Mouse (Mus musculus) neural tube, embryonic 12.5 days (tissue): ENCODE measurements around the gene Tap2. TPM values are rescaled to one million over a fixed set of nuclear protein-coding genes. Genes with fewer than 3 reads are reported as not detected.

Experiments
- ATAC-seq: fragments of 200-750 bp; cut with Nextera tagmentation; 2 replicates; pipeline ENCODE4 v1.8.0; 2017; ENCODE audit warnings: low read depth, mild to moderate bottlenecking, moderate TSS enrichment, moderate library complexity; ENCODE audit not compliant: low FRiP score
- H3K27ac ChIP-seq: fragments of 300-500 bp; sonication (generic); 2 replicates; pipeline ENCODE4 v1.5.1; 2016
- H3K27me3 ChIP-seq: fragments of 300-500 bp; sonication (generic); replicated peaks from 2 replicates; pipeline ENCODE4 v1.6.1; 2016; ENCODE audit warnings: mild to moderate bottlenecking
- H3K36me3 ChIP-seq: fragments of 300-500 bp; sonication (generic); 2 replicates; pipeline ENCODE4 v1.6.1; 2016; ENCODE audit warnings: mild to moderate bottlenecking
- H3K4me1 ChIP-seq: fragments of 300-500 bp; sonication (generic); 2 replicates; pipeline ENCODE4 v1.6.1; 2016
- H3K4me2 ChIP-seq: fragments of 300-500 bp; sonication (generic); replicated peaks from 2 replicates; pipeline ENCODE4 v1.6.1; 2016; ENCODE audit warnings: mild to moderate bottlenecking
- H3K4me3 ChIP-seq: fragments of 300-500 bp; sonication (generic); 2 replicates; pipeline ENCODE4 v1.5.1; 2016
- H3K9ac ChIP-seq: fragments of 300-500 bp; sonication (generic); 2 replicates; pipeline ENCODE4 v1.6.1; 2016; ENCODE audit warnings: mild to moderate bottlenecking
- H3K9me3 ChIP-seq: fragments of 300-500 bp; sonication (generic); 2 replicates; pipeline ENCODE4 v1.6.1; 2016; ENCODE audit warnings: mild to moderate bottlenecking
- WGBS: fragments of 180-500 bp; shearing (Covaris S2); methylation state at CpG from one replicate; pipeline ENCODE4 v1.1.7; 2016; 5-methylcytosine and 5-hydroxymethylcytosine counted together
- polyA plus RNA-seq: library from polyadenylated mRNA; unstranded; fragments of >200 nt; fragmentation: Nextera tagmentation; extraction: Ambion mirVana; gene quantifications from 2 replicates; pipeline ENCODE4 v1.2.1, GENCODE M21; 2016

Tap2 gene
- polyA plus RNA-seq, 1 experiment from 2014 or later = 0.89 TPM

DNA sequence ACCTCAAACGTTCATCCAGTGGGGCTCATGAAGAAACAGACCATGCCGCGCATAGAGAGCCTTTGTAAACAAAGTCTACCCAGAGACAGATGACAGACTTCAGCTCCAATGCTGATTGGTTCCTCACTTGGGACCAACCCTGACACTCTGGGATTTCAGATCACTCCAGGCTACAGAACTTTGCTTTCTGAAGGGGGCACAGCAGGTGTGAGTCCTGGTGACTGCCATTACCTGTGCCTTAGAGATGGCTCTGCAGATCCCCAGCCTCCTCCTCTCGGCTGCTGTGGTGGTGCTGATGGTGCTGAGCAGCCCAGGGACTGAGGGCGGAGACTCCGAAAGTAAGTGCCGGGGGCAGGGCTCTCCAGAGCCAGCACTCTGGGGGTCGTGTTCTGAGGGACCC lies 59.7 kb downstream of the Tap2 start:
- no peak overlapping the region for H3K27ac ChIP-seq
- H3K36me3 ChIP-seq = no peaks in the 10 kb centered on the region
- peak overlapping the region; percentile 98 for H3K4me2 ChIP-seq
- peaks cover 16% of the 10 kb centered on the region for H3K27me3 ChIP-seq
- H3K4me1 ChIP-seq = peaks cover 20% of the 10 kb centered on the region
- no peaks in the 10 kb centered on the region for H3K9me3 ChIP-seq
- peak overlapping the region; percentile 41 for H3K4me3 ChIP-seq
- 0 out of 2 replicates have a peak overlapping the region, but pooled peaks have one; percentile 33 for H3K9ac ChIP-seq
- ATAC-seq = peak; percentile 71
- under 1% methylated on average over 8 of the region's 8 CpGs for WGBS

DNA sequence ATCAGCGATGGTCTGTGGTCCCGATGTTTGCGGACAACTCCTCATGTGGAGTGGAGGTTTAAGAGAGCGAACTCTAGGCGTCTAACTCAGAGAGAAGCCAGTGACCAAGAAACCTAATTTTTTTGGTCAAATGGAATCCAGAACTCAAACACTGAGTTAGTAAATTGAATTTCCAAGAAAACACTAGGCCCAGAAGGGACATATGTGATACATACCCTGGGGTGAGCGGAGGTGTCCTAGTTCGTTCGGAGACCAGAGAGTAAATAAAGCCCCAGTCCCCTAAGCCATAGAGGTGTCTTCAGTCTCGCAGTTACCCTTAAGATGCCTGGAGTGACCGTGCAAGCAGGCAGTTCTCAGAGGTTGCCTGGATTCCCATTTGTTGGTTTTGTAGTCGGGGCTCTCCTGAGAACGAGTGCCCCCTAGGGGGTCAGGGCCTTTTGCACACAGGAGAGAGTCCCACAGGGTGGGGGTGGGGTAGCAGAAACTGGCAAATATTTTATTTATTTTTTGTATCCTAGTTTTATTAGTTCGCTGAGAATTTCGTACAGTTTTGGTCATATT lies 60.6 kb downstream of the Tap2 start:
- Histone ChIP-seq H3K27me3 (peaks cover 16% of the 10 kb centered on the region), H3K4me3 (peak overlapping the region; percentile 51), H3K9me3 (no peaks in the 10 kb centered on the region), H3K4me1 (peaks cover 20% of the 10 kb centered on the region), H3K9ac (no peak overlapping the region), H3K36me3 (no peaks in the 10 kb centered on the region), H3K27ac (no peak overlapping the region), H3K4me2 (peak overlapping the region; percentile 98)
- ATAC-seq = no peak
- WGBS = 5% methylated on average over 14 of the region's 14 CpGs

DNA sequence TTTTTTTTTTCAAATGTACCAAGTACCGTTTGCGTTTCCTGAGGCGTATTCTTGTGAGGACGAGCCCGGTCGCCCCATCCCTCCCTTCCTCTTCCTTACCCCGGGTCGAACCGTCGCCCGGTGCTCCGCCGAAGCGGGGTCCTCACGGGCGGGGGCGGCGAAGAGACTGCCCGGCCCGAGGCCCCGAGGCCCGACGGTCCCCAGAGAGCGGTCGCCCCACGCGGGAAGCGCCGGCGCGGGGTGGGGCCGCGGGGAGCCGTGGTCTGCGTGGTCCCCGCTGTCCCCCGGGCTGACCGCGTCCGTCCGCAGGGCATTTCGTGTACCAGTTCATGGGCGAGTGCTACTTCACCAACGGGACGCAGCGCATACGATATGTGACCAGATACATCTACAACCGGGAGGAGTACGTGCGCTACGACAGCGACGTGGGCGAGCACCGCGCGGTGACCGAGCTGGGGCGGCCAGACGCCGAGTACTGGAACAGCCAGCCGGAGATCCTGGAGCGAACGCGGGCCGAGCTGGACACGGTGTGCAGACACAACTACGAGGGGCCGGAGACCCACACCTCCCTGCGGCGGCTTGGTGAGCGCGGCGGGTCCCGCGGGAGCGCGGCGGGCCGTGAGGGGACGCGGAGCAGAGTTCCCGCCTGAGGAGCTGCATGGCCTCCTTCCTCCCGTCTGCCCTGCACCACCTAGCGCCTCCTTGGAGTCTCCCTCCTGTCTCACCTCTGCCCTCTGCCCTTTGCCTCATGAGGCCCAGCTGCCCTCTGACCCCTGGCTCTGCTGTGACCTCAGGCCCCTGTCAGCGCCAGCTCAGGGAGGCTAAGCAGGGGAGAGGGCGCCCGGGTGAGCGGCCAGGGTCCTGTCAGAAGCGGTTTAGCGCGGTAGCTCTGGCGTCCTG lies 61.4 kb downstream of the Tap2 start:
- under 1% methylated on average over 93 of the region's 93 CpGs for WGBS
- Histone ChIP-seq H3K4me2 (peak overlapping the region; percentile 98), H3K9ac (peak overlapping the region; percentile 68), H3K36me3 (no peaks in the 10 kb centered on the region), H3K4me1 (peaks cover 20% of the 10 kb centered on the region), H3K27me3 (peaks cover 16% of the 10 kb centered on the region), H3K9me3 (no peaks in the 10 kb centered on the region), H3K4me3 (peak overlapping the region; percentile 51), H3K27ac (no peak overlapping the region)
- no peak for ATAC-seq

Other genes with a start within 250 kb of the Tap2 start
- gene Vps52, start 247.7 kb upstream of the Tap2 start, polyA plus RNA-seq = 66.0 and 66.5 TPM in 2 replicates
- gene Rps18, start 247.5 kb upstream of the Tap2 start, polyA plus RNA-seq = 914 and 923 TPM in 2 replicates
- gene H2-K1, start 203.2 kb upstream of the Tap2 start, polyA plus RNA-seq = 15.2 and 16.8 TPM in 2 replicates
- 25.9 and 30.7 TPM in 2 replicates for gene Ring1, start 178.8 kb upstream of the Tap2 start, polyA plus RNA-seq
- 61.3 and 70.6 TPM in 2 replicates for gene H2-Ke6, start 175.5 kb upstream of the Tap2 start, polyA plus RNA-seq
- gene Slc39a7, start 171.8 kb upstream of the Tap2 start, polyA plus RNA-seq = 172 and 173 TPM in 2 replicates
- 65.2 and 69.1 TPM in 2 replicates for gene Rxrb, start 171.7 kb upstream of the Tap2 start, polyA plus RNA-seq
- gene Col11a2, start 164.1 kb upstream of the Tap2 start, polyA plus RNA-seq = 5.7 and 6.3 TPM in 2 replicates
- 0.44 and 0.50 TPM in 2 replicates for gene H2-Oa, start 111.2 kb upstream of the Tap2 start, polyA plus RNA-seq
- gene H2-DMa, start 84.0 kb upstream of the Tap2 start, polyA plus RNA-seq = 12.3 and 15.0 TPM in 2 replicates
- gene Brd2, start 80.9 kb upstream of the Tap2 start, polyA plus RNA-seq = 135 and 141 TPM in 2 replicates
- gene H2-DMb2, start 60.2 kb upstream of the Tap2 start, polyA plus RNA-seq = 0.17 and 0.23 TPM in 2 replicates
- gene H2-DMb1, start 50.5 kb upstream of the Tap2 start, polyA plus RNA-seq = 0.23 and 0.47 TPM in 2 replicates
- 1.3 and 1.9 TPM in 2 replicates for gene Tap1, start 16.0 kb upstream of the Tap2 start, polyA plus RNA-seq
- 0.57 and 1.0 TPM in 2 replicates for gene Psmb9, start 15.8 kb upstream of the Tap2 start, polyA plus RNA-seq
- 2.3 and 2.4 TPM in 2 replicates for gene Psmb8, start 5.8 kb upstream of the Tap2 start, polyA plus RNA-seq
- gene H2-Ob, start 35.4 kb downstream of the Tap2 start, polyA plus RNA-seq = not detected in 2 replicates
- gene H2-Ab1, start 54.2 kb downstream of the Tap2 start, polyA plus RNA-seq = 1.6 and 2.2 TPM in 2 replicates
- gene H2-Aa, start 84.3 kb downstream of the Tap2 start, polyA plus RNA-seq = 0.16 TPM in 1 of 2 replicates, not detected in the other
- gene H2-Eb1, start 102.3 kb downstream of the Tap2 start, polyA plus RNA-seq = 1.8 and 2.3 TPM in 2 replicates
- gene H2-Eb2, start 122.1 kb downstream of the Tap2 start, polyA plus RNA-seq = 0.20 TPM in 1 of 2 replicates, not detected in the other
- gene Btnl2, start 151.3 kb downstream of the Tap2 start, polyA plus RNA-seq = not detected in 2 replicates
- gene Btnl1, start 173.6 kb downstream of the Tap2 start, polyA plus RNA-seq = not detected in 2 replicates
- 1.4 and 1.6 TPM in 2 replicates for gene BC051142, start 195.3 kb downstream of the Tap2 start, polyA plus RNA-seq